Mouse (Mus musculus) layer of hippocampus, adult 9-11 months (tissue): ENCODE data around the gene Mup3.
"Not testable (repeated sequence)": the region's sequence is repeated elsewhere in the genome, so short reads cannot be mapped to it uniquely, and the experiment has no call there.

Source experiments
- DNase-seq: peaks from one replicate; pipeline ENCODE4 v3.0.0; 2022

Gene Mup3

DNA sequence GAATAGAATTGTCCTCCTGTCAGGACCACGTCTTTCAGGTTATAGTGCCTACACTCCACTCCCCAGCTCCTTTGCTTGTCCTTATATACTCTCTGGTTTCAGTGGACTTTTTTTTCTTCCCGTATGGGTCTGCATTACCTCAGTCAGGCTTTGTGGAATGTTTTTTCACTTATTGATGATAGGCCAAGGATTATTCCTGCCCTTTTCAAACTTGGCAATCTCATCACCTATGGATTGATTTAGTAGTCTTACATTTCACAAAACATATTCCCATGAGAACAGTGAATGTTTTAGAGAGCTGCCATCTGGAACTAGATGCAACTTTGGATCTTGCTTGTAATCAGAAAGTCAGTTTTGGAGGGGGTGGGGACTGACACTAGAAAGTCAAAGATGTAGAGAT lies at the start of gene Mup3:
Gene Mup3, minus strand, starts transcription at position 102 of the 400 bp plus-strand sequence.
- DNase-seq = no peak

DNA sequence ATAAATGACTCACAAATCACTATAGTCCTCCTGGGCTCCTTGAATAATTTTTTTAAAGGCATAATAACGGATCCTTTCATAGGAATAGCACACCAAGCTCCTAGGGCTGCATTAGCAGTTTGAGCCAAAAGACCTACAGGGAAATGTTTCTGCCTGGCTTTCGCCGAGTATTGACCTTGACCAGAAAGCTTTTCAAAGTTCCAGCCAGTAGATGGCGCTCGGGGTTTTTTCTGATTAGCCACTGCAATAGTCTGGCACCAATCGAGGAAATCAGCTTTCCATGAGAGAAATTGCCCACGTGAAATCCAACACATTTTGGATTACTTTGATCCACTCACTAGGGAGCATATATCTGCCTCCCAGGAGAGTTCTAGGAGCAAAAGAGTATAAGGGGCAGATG lies 46.6 kb upstream of the Mup3 start:
- peak; percentile 19 for DNase-seq

GRCm38 (mm10) chr4:62103366-62103765 lies 16.2 kb upstream of the Mup3 start:
- DNase-seq = not testable (repeated sequence)

GRCm38 (mm10) chr4:62087953-62088352 lies 811 bp upstream of the Mup3 start:
- DNase-seq = no peak

- DNase-seq = no peak
Observed at GRCm38 (mm10) chr4:62082755-62083154, 4.4 kb downstream of the Mup3 start.

DNA sequence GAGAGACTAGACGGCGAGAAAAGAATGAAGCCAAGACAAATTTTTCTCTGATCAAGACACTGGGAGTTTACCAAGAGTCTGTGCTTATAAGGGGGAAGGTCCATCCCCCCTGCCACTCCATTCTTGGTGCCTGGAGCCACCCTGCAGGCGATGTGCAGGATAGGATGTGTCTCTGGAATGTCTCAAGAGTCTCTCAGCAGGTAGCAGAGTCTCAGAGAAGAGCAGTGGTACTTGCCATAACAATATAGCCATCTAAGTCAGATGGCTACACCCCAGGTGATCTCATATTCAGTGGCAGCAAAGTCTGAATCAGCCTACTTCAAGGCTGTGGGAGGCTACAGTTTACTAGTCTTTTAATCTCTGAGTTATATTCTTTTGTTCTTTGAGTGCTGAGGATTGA lies 12.0 kb downstream of the Mup3 start:
- no peak for DNase-seq

- DNase-seq = not testable (repeated sequence)
Observed at GRCm38 (mm10) chr4:62054780-62055179, 32.4 kb downstream of the Mup3 start.

- DNase-seq = not testable (repeated sequence)
Observed at GRCm38 (mm10) chr4:62054058-62054457, 33.1 kb downstream of the Mup3 start, which contains the start of gene Mup20. Gene Mup20 (minus strand): TSS chr4:62054158.
